ENCODE assay signal across 24 mouse cellular contexts in genomic region chr16:49736536-49736935, GRCm38 (mm10). TPM values are rescaled to one million over a fixed set of nuclear protein-coding genes. Genes with fewer than 3 reads are reported as not detected.
DNase-seq lines count a peak whose midpoint lies in the region; ATAC-seq lines count a peak whose summit lies in the region.
"Had no signal": no experiment of that assay in that cellular context is flagged by ENCODE, and none has a peak within 500 bp of the region (broad histone marks: within the 10 kb centered on the region; RNA-seq: fewer than 3 reads in every experiment).

No protein-coding gene starts in this region.

- no peak overlapping the region for H3K4me3 ChIP-seq in liver, embryonic 12.5 days
- H3K4me3 ChIP-seq: forebrain, embryonic 15.5 days; gastrocnemius, adult 2 months; heart, embryonic 15.5 days; hindbrain, embryonic 13.5 days; limb, embryonic 12.5 days; midbrain, embryonic 10.5 days; neural tube, embryonic 15.5 days had no signal

- no peaks in the 10 kb centered on the region for H3K9me3 ChIP-seq in liver, embryonic 12.5 days (replicated peaks)
- H3K9me3 ChIP-seq: forebrain, embryonic 15.5 days; heart, embryonic 15.5 days; hindbrain, embryonic 13.5 days; limb, embryonic 12.5 days; midbrain, embryonic 10.5 days; neural tube, embryonic 15.5 days had no signal

- intact Hi-C loops in left cerebral cortex, postnatal 14 days (cut with DNase I): no loop called here

- no peak overlapping the region for H3K4me2 ChIP-seq in liver, embryonic 12.5 days
- H3K4me2 ChIP-seq: forebrain, embryonic 15.5 days; heart, embryonic 15.5 days; hindbrain, embryonic 13.5 days; limb, embryonic 12.5 days; liver, embryonic 11.5 days; neural tube, embryonic 15.5 days had no signal

- 79% methylated on average over 9 of the region's 9 CpGs for WGBS in liver, embryonic 12.5 days (ENCODE audit: insufficient replicate concordance)

- ATAC-seq in liver, embryonic 12.5 days: no peak
- ATAC-seq: CD4-positive, CD25-positive, alpha-beta regulatory T cell, adult 4 months; forebrain, embryonic 15.5 days; Patski had no signal

- no peak overlapping the region for H3K9ac ChIP-seq in liver, embryonic 12.5 days
- H3K9ac ChIP-seq: forebrain, embryonic 15.5 days; heart, embryonic 15.5 days; hindbrain, embryonic 13.5 days; limb, embryonic 12.5 days; neural tube, embryonic 15.5 days had no signal

- no peaks in the 10 kb centered on the region for H3K36me3 ChIP-seq in liver, embryonic 12.5 days
- H3K36me3 ChIP-seq: forebrain, embryonic 15.5 days; heart, embryonic 15.5 days; hindbrain, embryonic 13.5 days; limb, embryonic 12.5 days; midbrain, embryonic 10.5 days; neural tube, embryonic 15.5 days had no signal

- peak; percentile 65 for DNase-seq in layer of hippocampus, adult 9-11 months
- DNase-seq in layer of hippocampus, postnatal 36 days: no peak
- DNase-seq in brain, embryonic 18.5 days (ENCODE audit: low read depth, low spot score): peak; percentile 34
- peak; percentile 69 to 78 for DNase-seq in left cerebral cortex, postnatal 14 days (ENCODE audit: low spot score in 2 of 2)
- DNase-seq in telencephalon, adult 2 months (ENCODE audit: low read depth, low spot score): peak; percentile 92
- no peak for DNase-seq in gastrocnemius, postnatal 10 days
- DNase-seq: adrenal gland, adult 2 months; cerebellum, adult 8-10 months; gastrocnemius, adult 2 months; heart, postnatal 36 days; kidney, adult 18-20 months; lung, adult 18-20 months; lung, postnatal 10 days had no signal

- no peaks in the 10 kb centered on the region for H3K27me3 ChIP-seq in liver, embryonic 12.5 days (replicated peaks)
- H3K27me3 ChIP-seq: forebrain, embryonic 15.5 days; heart, embryonic 15.5 days; hindbrain, embryonic 13.5 days; limb, embryonic 12.5 days; neural tube, embryonic 15.5 days; Patski had no signal

- H3K27ac ChIP-seq in liver, embryonic 12.5 days: no peak overlapping the region
- H3K27ac ChIP-seq: forebrain, embryonic 15.5 days; gastrocnemius, adult 2 months; heart, embryonic 15.5 days; hindbrain, embryonic 13.5 days; limb, embryonic 12.5 days; midbrain, embryonic 10.5 days; neural tube, embryonic 15.5 days; stomach, postnatal 0 days had no signal

- no peaks in the 10 kb centered on the region for H3K4me1 ChIP-seq in liver, embryonic 12.5 days
- H3K4me1 ChIP-seq: forebrain, embryonic 15.5 days; heart, embryonic 15.5 days; hindbrain, embryonic 13.5 days; limb, embryonic 12.5 days; midbrain, embryonic 10.5 days; neural tube, embryonic 15.5 days had no signal

RNA-seq across cellular contexts. Expression of gene Ift57, which starts 37.5 kb away (rescaled TPM):
- total RNA-seq in layer of hippocampus, postnatal 36 days (2021): 10 to 100 TPM; 54.1 to 55.5 TPM
- total RNA-seq in left cerebral cortex, postnatal 14 days (2021): 10 to 100 TPM; 57.1 to 61.2 TPM
- total RNA-seq in gastrocnemius, postnatal 10 days (2021): 10 to 100 TPM in 1 of 2 experiments, 1 to 10 TPM in 1; 6.3 to 10.3 TPM
- 7.9 and 8.0 TPM in 2 replicates for polyA plus RNA-seq in liver, embryonic 12.5 days (2016; fragmentation: Nextera tagmentation; extraction: Ambion mirVana)

Comparison
In these comparisons a context has a peak if more than half of its experiments do, and no peak if none do; other contexts are left out.
1. DNase-seq: peak in layer of hippocampus, adult 9-11 months (single experiment), brain, embryonic 18.5 days (single experiment), left cerebral cortex, postnatal 14 days (2 of 2) and telencephalon, adult 2 months (single experiment); none in layer of hippocampus, postnatal 36 days (0 of 2) and gastrocnemius, postnatal 10 days (single experiment).
2. RNA of gene Ift57, which starts 37.5 kb away (total RNA-seq): 57.1 to 61.2 TPM in left cerebral cortex, postnatal 14 days and 54.1 to 55.5 TPM in layer of hippocampus, postnatal 36 days; 6.3 to 10.3 TPM in gastrocnemius, postnatal 10 days; every median in the first group is over 4 times any median in the second.